Mouse (Mus musculus) thymus, postnatal 10 days (tissue): ENCODE measurements around the gene Uqcc3.
A peak's percentile ranks its signal among the peaks of the same experiment; 100 is the strongest.
"Not testable (repeated sequence)": the region's sequence is repeated elsewhere in the genome, so short reads cannot be mapped to it uniquely, and the experiment has no call there.

Source experiments
- DNase-seq, 2 experiments: peaks; one replicate each; pipeline ENCODE4 v3.0.0; 2021; ENCODE audit warnings: low spot score in 2 of 2

Uqcc3 gene

GRCm38 (mm10) chr19:8880311-8881033, at the start of gene Uqcc3:
TSS of gene Uqcc3 (minus strand) at chr19:8880923.
- DNase-seq = peak; percentile 88

DNA sequence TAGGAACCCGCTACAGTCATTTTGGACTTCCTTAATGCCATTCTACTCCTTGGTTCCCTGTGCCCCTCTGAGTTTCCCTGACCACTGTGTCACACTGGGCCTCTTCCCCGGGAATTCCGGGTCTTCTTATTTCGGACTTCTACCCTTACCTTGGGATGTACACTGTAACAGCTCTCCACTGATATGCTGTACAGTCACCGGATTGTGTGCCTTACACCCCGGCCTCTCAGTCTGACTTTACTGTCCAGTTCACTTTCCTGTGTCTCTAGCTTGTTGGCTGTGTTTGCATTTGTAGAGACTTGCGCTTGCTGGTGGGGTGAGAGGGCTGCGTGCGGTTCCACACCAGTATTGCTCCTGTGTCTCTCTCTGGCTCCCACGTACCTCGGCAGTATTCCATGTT, 49.4 kb upstream of the Uqcc3 start:
- DNase-seq = no peak

DNA sequence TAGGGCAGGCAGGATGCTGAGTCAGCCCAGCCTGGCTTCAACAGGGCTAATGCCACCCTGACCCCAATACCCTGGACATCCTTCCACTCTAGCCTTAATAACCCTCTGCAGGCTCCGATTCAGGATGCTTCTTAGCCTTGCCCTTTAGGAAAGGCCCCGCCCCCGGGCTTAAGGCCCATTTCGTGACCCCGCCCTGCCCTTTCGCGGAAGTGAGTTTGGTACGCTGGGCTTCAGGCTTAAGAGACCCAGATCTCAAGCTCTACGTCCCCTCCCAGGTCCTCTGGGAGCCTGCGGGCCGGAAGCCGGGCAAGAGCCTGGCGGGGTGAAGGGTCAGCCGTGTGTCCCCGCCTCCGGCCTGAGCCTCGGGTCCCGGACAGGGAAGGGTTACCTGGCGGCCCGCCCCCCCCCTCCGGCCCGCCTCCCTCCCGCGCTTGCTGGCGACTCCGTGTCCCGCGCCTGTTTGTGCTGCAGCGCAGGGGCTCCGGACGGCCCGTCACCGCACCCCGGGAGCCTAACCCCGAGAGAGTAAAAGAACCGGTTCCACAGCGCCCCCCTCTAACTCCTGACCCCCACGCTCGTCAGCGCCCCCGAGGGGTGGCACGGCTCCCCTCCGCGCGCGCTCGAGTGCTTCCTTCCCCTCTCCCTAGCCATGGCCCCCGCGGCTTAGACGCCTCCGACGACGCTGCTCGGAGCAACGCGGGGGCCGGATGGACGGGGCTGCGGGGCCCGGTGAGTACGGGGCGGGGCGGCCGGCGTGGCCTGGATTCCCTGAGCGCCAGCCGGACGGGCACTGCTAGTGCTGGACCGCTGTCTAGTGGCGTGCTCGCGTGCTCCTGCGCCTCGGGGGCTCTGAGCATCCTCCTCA, 48.7 kb upstream of the Uqcc3 start, which contains the start of the genes Rom1 and Eml3:
TSS of gene Rom1 (minus strand) at position 133 of the 865 bp plus-strand sequence.
TSS of gene Eml3 (plus strand) at position 329 of the 865 bp plus-strand sequence.
- DNase-seq = peak; percentile 79 to 92

DNA sequence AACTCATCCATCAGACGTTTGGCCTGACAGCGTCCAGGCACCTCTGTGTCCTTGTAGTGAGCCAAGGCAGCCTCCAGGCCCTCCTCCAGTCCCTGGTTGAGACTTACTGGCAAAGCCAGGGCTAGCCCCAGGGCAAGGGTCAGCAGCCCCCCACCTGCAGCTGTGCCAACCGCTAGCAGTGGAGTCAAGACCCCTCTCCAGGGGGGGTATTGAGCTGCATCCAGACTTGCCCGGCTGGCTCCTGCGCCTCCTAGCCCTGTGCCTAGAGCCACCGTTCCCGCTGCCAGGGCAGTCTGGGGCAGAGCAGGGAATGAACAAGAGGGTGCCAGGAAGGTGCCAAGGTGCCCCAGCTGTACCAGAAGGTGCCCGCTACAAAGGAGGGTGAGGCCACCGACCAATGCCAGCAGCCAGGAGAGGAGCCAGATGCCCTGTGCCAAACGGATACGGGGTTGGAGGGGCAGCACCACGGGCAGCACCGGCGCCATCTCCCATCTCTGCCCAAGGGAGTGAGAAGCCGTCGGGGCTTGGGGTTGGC, 48.0 kb upstream of the Uqcc3 start:
- DNase-seq = peak in 1 of 2 experiments; percentile 23

GRCm38 (mm10) chr19:8927891-8928525, 47.3 kb upstream of the Uqcc3 start:
- DNase-seq = no peak

- DNase-seq = no peak
These were observed 46.0 kb upstream of the Uqcc3 start for GRCm38 (mm10) chr19:8926766-8927165.

DNA sequence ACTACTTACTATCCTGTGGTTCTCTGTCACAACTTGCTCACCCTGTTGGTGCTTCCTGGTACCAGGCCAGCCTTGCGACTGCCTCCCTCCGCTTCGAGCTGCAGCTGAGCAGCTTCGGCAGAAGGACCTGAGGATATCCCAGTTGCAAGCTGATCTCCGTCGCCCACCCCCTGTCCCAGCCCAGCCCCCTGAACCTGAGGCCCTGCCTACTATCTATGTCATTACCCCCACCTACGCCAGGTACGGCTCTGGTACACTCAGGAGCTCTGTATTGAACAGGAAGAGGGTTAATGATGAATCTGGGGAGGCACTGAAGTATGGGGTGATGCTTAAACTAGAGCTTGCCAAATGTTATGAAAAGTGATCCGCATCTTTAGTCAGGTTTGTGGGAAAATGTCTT, 41.0 kb upstream of the Uqcc3 start:
- DNase-seq = no peak

DNA sequence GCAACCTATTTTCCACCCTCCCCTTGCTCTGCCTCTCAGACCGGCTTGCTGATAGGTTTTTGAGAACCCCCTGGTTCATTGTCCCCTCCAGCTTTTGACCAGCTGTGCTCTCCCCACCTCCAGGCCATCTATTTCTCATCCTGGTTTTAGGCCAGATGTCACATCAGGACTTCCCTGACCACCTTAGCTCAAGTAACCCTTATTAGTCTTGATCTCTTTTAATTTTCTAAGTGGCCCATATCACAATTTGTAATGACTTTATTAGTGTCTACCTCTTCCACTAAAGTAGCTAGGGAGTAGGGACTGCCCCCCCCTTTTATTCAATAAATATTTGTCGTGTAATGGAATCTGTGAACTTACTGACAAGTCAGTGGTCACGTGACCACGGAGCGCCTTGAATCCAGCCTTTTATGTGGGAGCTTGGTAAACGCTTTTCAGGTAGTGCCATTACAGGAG, 40.1 kb upstream of the Uqcc3 start:
- no peak for DNase-seq

GRCm38 (mm10) chr19:8920073-8920736, 39.5 kb upstream of the Uqcc3 start, which contains the start of gene B3gat3:
TSS of gene B3gat3 (plus strand) at chr19:8920374.
- DNase-seq = peak; percentile 65 to 73

DNA sequence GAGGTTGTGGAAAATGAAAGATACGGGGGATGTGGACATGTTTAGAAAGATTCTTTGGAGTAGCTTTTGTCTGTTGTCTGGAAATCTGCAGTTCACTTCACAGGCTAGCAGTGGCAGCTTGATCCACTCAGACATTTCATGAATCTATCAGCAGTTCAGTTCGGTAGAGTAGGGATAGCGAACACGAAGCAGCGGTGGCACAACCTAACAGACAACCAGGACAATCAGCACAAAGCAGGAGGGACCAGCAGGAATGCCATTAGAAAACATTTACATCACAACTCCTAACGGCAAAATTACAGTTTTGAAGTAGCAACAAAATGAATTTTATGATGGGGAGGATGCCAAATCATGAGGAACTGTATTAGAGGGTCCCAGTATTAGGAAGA, 39.0 kb upstream of the Uqcc3 start:
- DNase-seq = no peak

DNA sequence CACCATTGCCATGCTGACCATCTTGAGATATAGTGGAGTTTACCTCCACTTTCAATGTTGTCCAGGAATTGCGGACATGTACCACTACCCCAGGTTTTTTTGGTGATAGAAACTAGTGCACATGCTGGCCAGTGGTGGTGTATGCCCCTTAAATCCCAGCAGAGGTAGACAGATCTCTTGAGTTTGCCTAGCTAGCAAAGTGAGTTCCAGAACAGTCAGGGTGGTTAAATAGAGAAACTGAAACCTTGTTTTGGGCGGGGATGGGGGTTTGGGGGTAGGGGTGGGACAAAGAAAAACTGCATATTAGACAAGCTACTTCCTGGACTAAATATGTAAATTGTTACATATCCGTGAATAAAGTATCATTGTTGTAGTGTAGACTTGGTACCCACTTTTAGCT, 38.3 kb upstream of the Uqcc3 start:
- DNase-seq = no peak

GRCm38 (mm10) chr19:8914212-8914611, 33.5 kb upstream of the Uqcc3 start:
- DNase-seq = no peak

DNA sequence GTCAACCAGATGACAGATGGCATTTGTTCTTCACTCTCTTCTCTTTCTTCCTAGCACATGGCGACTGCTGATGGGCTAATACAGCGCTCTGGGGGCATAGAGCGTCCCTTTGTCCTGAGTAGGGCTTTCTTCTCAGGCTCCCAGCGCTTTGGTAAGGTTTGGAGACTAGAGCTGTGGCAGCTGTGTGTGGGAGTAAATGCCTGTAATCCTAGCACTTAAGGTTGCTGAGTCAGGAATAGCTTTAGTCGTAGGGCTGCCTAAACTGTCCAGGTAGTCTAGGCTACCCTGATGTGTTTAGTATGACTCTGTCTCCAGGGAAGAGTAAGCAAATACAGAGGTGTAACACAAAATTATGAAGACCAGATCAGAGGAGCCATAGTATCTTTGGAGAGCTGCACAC, 31.1 kb upstream of the Uqcc3 start:
- no peak for DNase-seq

DNA sequence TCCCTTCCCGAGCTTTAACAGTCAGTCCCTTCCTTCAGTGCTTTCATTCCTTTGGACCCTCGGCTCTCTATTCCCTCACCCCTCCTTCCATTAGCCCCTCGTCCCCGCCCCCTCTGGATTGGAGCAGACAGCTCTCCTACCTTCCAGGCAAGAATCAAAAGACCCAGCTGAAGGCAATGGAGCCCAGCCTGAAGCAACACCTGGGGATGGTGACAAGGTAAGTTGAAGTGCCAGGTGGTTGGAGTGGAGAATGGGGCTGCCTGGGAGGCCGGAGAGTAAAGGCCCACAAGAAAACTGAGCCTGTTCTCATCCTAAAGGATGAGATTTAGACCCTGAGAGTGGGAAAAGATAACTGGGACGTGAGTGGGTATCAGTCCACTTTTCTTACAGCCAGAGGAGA, 27.8 kb upstream of the Uqcc3 start:
- DNase-seq = no peak

DNA sequence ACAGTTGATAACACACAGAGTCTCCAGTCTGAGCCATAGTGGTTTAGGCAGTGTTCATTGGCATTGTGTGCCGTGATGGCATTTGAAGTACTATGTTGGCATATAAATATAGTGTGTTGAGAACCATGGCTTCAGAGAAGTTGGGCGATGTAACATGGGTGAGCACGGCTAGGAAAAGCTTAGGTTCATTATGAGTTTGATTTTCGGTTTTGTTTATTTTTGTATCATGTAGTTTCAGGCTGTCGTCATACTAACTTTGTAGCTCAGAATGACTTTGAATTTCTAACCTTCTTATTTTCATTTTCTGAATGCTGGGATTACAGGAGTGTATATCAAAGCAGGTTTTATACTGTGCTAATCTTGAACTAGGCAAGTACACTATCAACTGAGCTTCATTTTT, 22.7 kb upstream of the Uqcc3 start:
- no peak for DNase-seq

GRCm38 (mm10) chr19:8899079-8899478, 18.4 kb upstream of the Uqcc3 start:
- no peak for DNase-seq

DNA sequence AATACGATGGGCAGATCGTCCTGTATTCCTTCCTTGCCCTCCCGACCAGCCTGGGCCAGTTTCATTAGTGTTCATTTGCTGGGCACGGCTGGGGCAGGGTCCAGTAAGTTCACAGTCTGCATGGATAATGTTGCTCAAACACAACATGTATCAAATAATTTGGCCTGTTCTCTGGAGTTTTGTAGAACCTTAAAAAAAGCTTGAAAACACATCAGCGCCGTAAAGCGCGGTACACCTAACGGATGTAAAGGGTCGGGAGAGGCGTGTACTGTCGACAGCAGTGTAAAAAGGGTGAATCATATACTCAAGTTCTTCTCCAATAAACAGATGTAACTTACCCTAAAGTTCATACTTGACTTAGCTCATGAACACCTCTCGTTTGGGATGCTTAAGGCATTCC, 17.9 kb upstream of the Uqcc3 start:
- DNase-seq = no peak

DNA sequence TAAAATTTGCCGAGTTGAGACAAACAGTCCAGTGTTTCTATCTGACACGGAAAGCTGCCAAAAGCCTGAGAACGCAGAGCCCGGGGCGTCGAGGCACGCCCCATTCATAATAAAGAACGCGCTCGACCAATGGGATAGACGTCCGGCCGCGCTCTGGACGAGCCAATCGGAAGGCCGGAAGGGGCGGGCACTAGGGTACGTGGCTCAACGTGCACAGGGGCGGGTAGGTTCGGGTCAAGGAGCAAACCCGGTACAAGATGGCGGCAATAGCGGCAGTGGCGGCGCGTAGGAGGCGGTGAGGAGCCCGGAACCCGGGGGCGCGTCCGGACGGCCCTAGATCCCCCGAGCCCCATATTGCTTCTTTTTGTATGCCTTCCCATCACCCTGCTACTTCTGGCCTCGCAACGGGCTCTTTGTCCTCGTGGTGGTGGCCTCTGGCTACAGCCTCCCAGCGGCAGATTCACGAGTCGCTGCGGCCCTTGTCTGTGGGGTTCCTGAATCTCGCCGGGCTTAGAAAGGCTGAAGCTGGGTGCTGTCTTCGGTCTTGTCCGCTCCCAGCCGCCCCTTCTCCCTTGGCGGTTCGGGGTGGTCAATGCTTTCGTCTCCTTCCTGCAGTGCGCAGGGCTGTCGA, 17.3 kb upstream of the Uqcc3 start, which contains the start of gene Ganab:
TSS of gene Ganab (plus strand) at position 207 of the 631 bp plus-strand sequence.
- DNase-seq = peak; percentile 90 to 92

DNA sequence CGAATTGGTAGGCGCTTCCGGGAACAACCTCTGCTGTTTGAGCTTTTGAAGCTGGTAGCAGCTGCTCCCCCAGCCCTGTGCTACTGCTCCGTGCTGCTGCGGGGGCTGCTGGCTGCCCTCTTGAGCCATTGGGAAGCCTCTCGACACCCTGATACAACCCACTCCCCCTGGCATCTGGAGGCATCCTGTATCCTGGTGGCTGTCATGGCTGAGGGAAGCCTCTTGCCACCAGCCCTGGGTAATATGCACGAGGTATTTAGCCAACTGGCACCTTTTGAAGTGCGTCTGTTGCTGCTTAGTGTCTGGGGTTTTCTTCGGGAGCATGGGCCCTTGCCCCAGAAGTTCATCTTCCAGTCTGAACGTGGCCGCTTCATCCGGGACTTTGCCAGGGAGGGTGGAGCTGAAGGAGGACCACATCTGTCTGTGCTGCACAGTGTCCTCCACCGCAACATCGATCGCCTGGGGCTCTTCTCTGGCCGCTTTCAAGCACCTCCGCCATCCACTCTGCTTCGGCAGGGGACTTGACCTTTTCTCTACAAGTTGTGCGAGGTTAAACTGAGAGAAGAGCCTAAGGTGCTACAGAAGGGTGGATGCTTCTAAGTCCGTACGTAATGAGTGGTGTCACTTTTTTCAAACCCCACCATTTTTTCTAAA, 16.6 kb upstream of the Uqcc3 start:
- DNase-seq = not testable (repeated sequence)

GRCm38 (mm10) chr19:8896231-8896630, 15.5 kb upstream of the Uqcc3 start:
- DNase-seq = not testable (repeated sequence)
